Mouse (Mus musculus): ENCODE measurements around the gene Olfr198. TPM values are rescaled to one million over a fixed set of nuclear protein-coding genes. Genes with fewer than 3 reads are reported as not detected.
"Not testable (repeated sequence)": the region's sequence is repeated elsewhere in the genome, so short reads cannot be mapped to it uniquely, and the experiment has no call there.

The Olfr198 gene
- polyA plus RNA-seq (2012), result not detected in 2 replicates

DNA sequence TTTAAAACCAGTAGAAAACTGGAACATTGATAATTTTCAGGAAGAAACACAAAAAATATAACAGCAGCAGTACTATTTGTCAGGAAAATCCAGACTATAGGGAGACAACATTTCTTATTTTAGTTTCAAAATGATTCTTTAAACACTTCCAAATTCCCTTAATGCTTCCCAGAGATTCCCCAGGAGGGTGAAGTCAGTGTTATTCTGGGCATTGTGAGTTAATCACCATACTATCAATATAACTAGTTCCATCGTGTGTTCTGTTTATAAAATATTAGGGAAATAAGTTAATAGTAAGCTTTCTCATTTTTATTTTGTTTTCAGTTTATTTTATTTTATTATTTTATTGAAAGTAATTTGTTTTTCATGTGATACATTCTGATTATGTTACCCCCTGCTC is at the start of gene Olfr198:
TSS of gene Olfr198 (minus strand) at position 101 of the 400 bp plus-strand sequence.
- not testable (repeated sequence) for TF ChIP-seq GATA1 (IDR thresholded peaks at IDR 0.05; ENCODE audit: low read length)

DNA sequence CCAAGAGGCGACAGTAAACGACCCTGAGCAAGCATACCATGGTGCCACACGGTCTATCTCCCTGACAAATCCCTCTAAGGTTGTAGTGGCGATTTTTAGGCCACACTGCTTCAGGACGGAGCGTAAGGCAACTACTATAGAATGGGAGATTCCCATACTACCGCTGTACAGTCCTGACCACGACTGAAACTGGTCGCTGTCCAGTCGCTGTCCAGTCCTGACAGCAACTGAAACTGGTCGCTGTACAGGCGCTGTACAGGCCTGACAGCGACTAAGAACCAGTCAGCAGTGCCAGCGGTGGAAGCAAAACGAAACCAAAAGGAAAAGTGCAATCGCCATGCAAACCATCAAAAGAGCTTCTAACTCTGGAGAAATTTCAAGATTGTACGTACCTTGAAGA is 46.4 kb upstream of the Olfr198 start:
- TF ChIP-seq GATA1 (IDR thresholded peaks at IDR 0.05; ENCODE audit: low read length), result no peak

DNA sequence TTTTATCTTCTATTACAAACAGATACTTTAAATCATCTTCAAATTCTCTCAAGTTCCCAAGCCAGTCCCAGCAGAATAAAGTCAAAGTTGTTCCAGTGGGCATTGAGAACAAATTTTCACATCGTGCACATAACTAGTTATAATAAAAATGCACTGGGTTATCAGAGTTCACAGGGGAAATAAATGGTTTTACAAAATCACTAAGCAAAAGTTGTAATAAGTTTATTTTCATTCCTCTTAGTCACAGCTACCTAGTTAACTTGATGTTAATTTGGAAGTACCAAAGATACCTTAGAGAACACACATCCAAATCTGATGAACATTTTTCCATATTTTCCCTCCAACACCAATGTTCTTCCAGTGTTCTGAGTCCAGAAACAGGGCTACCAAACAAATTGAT is 16.3 kb upstream of the Olfr198 start, which contains the start of gene Olfr199:
TSS of gene Olfr199 (minus strand) at position 101 of the 400 bp plus-strand sequence.
- not testable (repeated sequence) for TF ChIP-seq GATA1 (IDR thresholded peaks at IDR 0.05; ENCODE audit: low read length)

DNA sequence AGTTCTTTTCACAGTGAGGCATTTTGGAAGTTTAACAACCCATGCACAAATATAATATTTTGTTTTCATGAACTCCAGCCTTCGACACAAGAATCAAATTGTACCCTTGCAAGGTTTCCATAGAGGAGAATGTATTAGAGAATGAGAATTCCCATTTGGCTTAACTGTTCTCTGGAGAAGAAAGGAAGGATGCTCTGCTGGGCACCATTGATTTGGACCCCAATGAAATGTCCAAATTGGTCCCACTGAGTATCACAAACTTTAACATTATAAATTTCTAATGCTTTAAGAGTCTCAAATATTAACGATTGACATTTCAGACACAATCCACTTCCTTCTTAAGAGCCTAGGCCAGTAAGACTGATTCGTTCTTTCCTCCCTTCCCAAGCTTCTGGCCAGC is 33.0 kb downstream of the Olfr198 start, which contains the start of gene Olfr196:
TSS of gene Olfr196 (minus strand) at position 101 of the 400 bp plus-strand sequence.
- TF ChIP-seq GATA1 (IDR thresholded peaks at IDR 0.05; ENCODE audit: low read length), result no peak

DNA sequence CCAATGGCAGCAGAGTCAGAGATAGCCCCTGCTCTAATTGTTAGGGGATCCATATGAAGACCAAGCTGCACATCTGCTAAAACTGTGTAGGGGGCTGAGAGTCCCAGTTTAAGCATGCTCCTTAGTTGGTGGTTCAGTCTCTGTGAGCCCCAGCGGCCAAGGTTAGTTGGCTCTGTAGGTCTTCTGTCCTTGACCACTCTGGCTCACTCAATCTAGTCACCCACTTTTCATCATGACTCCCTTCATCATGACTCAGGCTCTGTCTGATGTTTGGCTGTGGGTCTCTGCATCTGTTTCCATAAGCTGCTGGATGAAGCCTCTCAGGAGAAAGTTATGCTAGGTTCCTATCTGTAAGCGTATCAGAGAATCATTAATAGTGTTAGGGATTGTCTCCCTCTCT is 51.3 kb downstream of the Olfr198 start:
- TF ChIP-seq GATA1 (IDR thresholded peaks at IDR 0.05; ENCODE audit: low read length), result no peak

Other genes starting within 250 kb of the Olfr198 start
- 0.08 TPM in 1 of 2 replicates, not detected in the other for gene Olfr183, start 208.2 kb downstream of the Olfr198 start, polyA plus RNA-seq (2012)
- gene Olfr186, start 173.2 kb downstream of the Olfr198 start, polyA plus RNA-seq (2012), result not detected in 2 replicates
- gene Olfr187, start 163.8 kb downstream of the Olfr198 start, polyA plus RNA-seq (2012), result not detected in 2 replicates
- not detected in 2 replicates for gene Olfr190, start 125.5 kb downstream of the Olfr198 start, polyA plus RNA-seq (2012)
- not detected in 2 replicates for gene Olfr191, start 113.7 kb downstream of the Olfr198 start, polyA plus RNA-seq (2012)
- gene Olfr193, start 91.7 kb downstream of the Olfr198 start, polyA plus RNA-seq (2012), result not detected in 2 replicates
- gene Olfr194, start 82.5 kb downstream of the Olfr198 start, polyA plus RNA-seq (2012), result not detected in 2 replicates
- not detected in 2 replicates for gene Olfr195, start 56.5 kb downstream of the Olfr198 start, polyA plus RNA-seq (2012)
- not detected in 2 replicates for gene Olfr196, start 33.1 kb downstream of the Olfr198 start, polyA plus RNA-seq (2012)
- not detected in 2 replicates for gene Olfr199, start 16.2 kb upstream of the Olfr198 start, polyA plus RNA-seq (2012)
- gene Olfr201, start 69.1 kb upstream of the Olfr198 start, polyA plus RNA-seq (2012), result not detected in 2 replicates
- gene Olfr202, start 83.3 kb upstream of the Olfr198 start, polyA plus RNA-seq (2012), result not detected in 2 replicates
- not detected in 2 replicates for gene Olfr203, start 95.3 kb upstream of the Olfr198 start, polyA plus RNA-seq (2012)
- not detected in 2 replicates for gene Olfr204, start 114.7 kb upstream of the Olfr198 start, polyA plus RNA-seq (2012)
- not detected in 2 replicates for gene Olfr205, start 127.6 kb upstream of the Olfr198 start, polyA plus RNA-seq (2012)
- gene Olfr206, start 145.7 kb upstream of the Olfr198 start, polyA plus RNA-seq (2012), result not detected in 2 replicates
- not detected in 2 replicates for gene Olfr209, start 160.5 kb upstream of the Olfr198 start, polyA plus RNA-seq (2012)
- not detected in 2 replicates for gene Gabrr3, start 203.8 kb upstream of the Olfr198 start, polyA plus RNA-seq (2012)

All from G1E-ER4 (cell line).